Mouse (Mus musculus): ENCODE results near the gene Srek1. TPM values are rescaled to one million over a fixed set of nuclear protein-coding genes. Genes with fewer than 3 reads are reported as not detected.

Srek1 gene
- total and polyA plus RNA-seq, 3 experiments, result 38.9 to 93.3 (median 45.6) TPM

DNA sequence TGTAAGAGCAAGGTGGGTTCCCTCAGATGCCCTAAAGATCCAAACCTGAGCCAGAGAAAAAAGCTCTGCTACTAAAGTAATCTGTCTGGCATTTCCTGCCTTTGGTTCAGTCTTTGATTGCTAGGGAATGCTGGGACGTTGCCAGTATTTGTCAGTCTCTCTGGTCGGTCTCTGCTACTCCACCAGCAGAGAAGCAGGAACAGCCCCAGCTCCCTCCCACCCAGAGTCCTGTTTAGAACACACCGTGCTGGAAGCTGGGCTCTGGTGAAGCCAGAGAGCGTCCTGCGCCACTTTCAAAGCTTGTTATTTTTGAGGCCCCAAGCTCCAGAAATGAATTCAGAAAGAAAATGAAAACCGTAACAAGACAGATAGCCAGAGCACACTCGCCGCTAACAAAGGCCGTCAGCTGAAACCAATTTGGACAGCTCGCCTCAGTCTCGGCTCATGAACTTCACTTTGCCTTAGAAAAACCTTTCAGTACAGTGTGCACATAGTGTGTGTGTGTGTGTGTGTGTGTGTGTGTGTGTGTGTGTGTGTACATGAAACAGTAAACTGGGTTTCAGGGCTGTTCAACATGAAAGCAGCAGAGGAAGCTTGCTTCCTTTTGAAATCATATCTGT lies 62.9 kb downstream of the Srek1 start:
- H3K36me3 ChIP-seq (replicated peaks in 1 of 2; ENCODE audit: control insufficient read depth in 1 of 2, insufficient read depth in 1 of 2, low read length in 1 of 2), result no peaks in the 10 kb centered on the region
- no peak overlapping the region for H3K4me2 ChIP-seq (ENCODE audit: insufficient read depth, low read depth, poor library complexity, severe bottlenecking)
- TF ChIP-seq ZNF384 (IDR thresholded peaks at IDR 0.05; ENCODE audit: low read depth, low read length) (no peak), PAX5 (IDR thresholded peaks at IDR 0.05; ENCODE audit: low read length) (no peak), TCF12 (IDR thresholded peaks at IDR 0.05; ENCODE audit: low read depth, low read length) (no peak), UBTF (IDR thresholded peaks at IDR 0.05; ENCODE audit: low read depth, low read length) (no peak), ETS1 (conservative IDR thresholded peaks at IDR 0.05; ENCODE audit: low read depth, low read length) (no peak)
- in situ Hi-C loops (cut with MboI; ENCODE audit: low pct_ligation_motif_present, low pct_unique_long_range_greater_than_20kb, low sequenced_read_pairs), result no loop called here
- dilution Hi-C loops (cut with MboI; ENCODE audit: extremely low pct_ligation_motif_present, extremely low pct_unique_long_range_greater_than_20kb, low sequenced_read_pairs), result no loop called here
- DNase-seq (ENCODE audit: extremely low read depth), result no peak
- H3K27ac ChIP-seq (ENCODE audit: insufficient read depth, low read depth), result no peak overlapping the region
- no peak overlapping the region for H3K4me3 ChIP-seq (replicated peaks in 1 of 3; ENCODE audit: low read depth in 2 of 3, low read length in 2 of 3, poor library complexity in 1 of 3)
- peaks cover 0 to 13% of the 10 kb centered on the region in 2 experiments; a peak in 2 of 4 replicates for H3K4me1 ChIP-seq (ENCODE audit: control insufficient read depth in 1 of 2, insufficient read depth in 2 of 2)
- H3K27me3 ChIP-seq (replicated peaks), result no peaks in the 10 kb centered on the region
- H3K9me3 ChIP-seq (replicated peaks; ENCODE audit: low read length), result no peaks in the 10 kb centered on the region
- H3K9ac ChIP-seq (ENCODE audit: insufficient read depth, low read depth), result no peak overlapping the region
- no peaks in the 10 kb centered on the region for H3K79me2 ChIP-seq (replicated peaks; ENCODE audit: control insufficient read depth, extremely low read depth, insufficient read depth, poor library complexity, severe bottlenecking)

GRCm38 (mm10) chr13:103710359-103710781 lies 64.0 kb downstream of the Srek1 start:
- H3K4me1 ChIP-seq (ENCODE audit: control insufficient read depth in 1 of 2, insufficient read depth in 2 of 2), result peaks cover 0 to 13% of the 10 kb centered on the region in 2 experiments; a peak in 2 of 4 replicates
- in situ Hi-C loops (cut with MboI; ENCODE audit: low pct_ligation_motif_present, low pct_unique_long_range_greater_than_20kb, low sequenced_read_pairs) (no loop called here), dilution Hi-C loops (cut with MboI; ENCODE audit: extremely low pct_ligation_motif_present, extremely low pct_unique_long_range_greater_than_20kb, low sequenced_read_pairs) (no loop called here)

DNA sequence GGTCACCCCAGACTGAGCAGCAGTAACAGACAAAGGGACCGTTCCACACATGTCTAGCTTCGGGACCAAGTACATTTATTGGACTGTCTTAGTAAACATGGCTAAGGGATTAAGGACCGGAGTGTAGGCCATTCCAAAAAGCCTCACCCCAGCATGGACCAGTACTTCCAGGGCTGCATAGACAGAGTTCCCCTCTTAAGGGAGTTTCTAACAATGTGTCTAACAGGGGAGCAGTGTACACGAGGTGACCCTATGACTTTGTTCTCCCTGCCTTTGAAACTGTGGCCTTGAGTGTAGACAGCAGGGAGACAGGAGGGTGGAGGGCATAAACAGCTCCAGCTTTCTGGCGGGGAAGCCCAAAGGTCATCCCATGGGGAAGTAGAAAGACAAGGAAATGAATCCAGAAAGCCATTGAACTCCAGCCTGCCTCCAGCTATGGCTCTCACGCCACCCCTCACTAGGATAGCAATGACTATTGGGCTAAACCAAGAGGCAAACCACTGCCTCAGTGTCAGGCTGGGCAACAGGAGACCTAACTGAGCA lies 68.9 kb downstream of the Srek1 start:
- dilution Hi-C loops (cut with MboI; ENCODE audit: extremely low pct_ligation_motif_present, extremely low pct_unique_long_range_greater_than_20kb, low sequenced_read_pairs), result no loop called here
- Histone ChIP-seq H3K36me3 (replicated peaks in 1 of 2; ENCODE audit: control insufficient read depth in 1 of 2, insufficient read depth in 1 of 2, low read length in 1 of 2) (no peaks in the 10 kb centered on the region), H3K4me2 (ENCODE audit: insufficient read depth, low read depth, poor library complexity, severe bottlenecking) (no peak overlapping the region), H3K9me3 (replicated peaks; ENCODE audit: low read length) (no peaks in the 10 kb centered on the region), H3K4me3 (replicated peaks in 1 of 3; ENCODE audit: low read depth in 2 of 3, low read length in 2 of 3, poor library complexity in 1 of 3) (no peak overlapping the region), H3K9ac (ENCODE audit: insufficient read depth, low read depth) (no peak overlapping the region), H3K27ac (ENCODE audit: insufficient read depth, low read depth) (no peak overlapping the region), H3K27me3 (replicated peaks) (no peaks in the 10 kb centered on the region), H3K79me2 (replicated peaks; ENCODE audit: control insufficient read depth, extremely low read depth, insufficient read depth, poor library complexity, severe bottlenecking) (no peaks in the 10 kb centered on the region), H3K4me1 (ENCODE audit: control insufficient read depth in 1 of 2, insufficient read depth in 2 of 2) (peaks cover 0 to 17% of the 10 kb centered on the region in 2 experiments; a peak in 2 of 4 replicates)
- TF ChIP-seq TBP (conservative IDR thresholded peaks at IDR 0.05; ENCODE audit: low read depth, low read length) (no peak), CHD2 (IDR thresholded peaks at IDR 0.05; ENCODE audit: low read length) (no peak), NRF1 (IDR thresholded peaks at IDR 0.05; ENCODE audit: low read depth, low read length) (no peak), USF2 (conservative IDR thresholded peaks at IDR 0.05; ENCODE audit: low read depth, low read length) (no peak), BHLHE40 (IDR thresholded peaks at IDR 0.05; ENCODE audit: low read depth, low read length) (no peak), E2F4 (IDR thresholded peaks at IDR 0.05; ENCODE audit: insufficient replicate concordance, low read depth, low read length) (no peak), PAX5 (IDR thresholded peaks at IDR 0.05; ENCODE audit: low read length) (no peak), SMC3 (IDR thresholded peaks at IDR 0.05; ENCODE audit: low read depth, low read length) (no peak), POLR2A (IDR thresholded peaks at IDR 0.05; ENCODE audit: low read depth, low read length) (no peak), JUND (conservative IDR thresholded peaks at IDR 0.05; ENCODE audit: low read depth, low read length) (no peak), TCF12 (IDR thresholded peaks at IDR 0.05; ENCODE audit: low read depth, low read length) (no peak), HCFC1 (IDR thresholded peaks at IDR 0.05; ENCODE audit: low read depth, low read length) (no peak), CHD1 (IDR thresholded peaks at IDR 0.05; ENCODE audit: low read depth, low read length) (no peak)
- no peak for DNase-seq (ENCODE audit: extremely low read depth)
- in situ Hi-C loops (cut with MboI; ENCODE audit: low pct_ligation_motif_present, low pct_unique_long_range_greater_than_20kb, low sequenced_read_pairs), result no loop called here

More at GRCm38 (mm10) chr13:103710359-103710781, 64.0 kb downstream of the Srek1 start:
- H3K4me2 ChIP-seq (ENCODE audit: insufficient read depth, low read depth, poor library complexity, severe bottlenecking), result no peak overlapping the region
- TF ChIP-seq TCF12 (IDR thresholded peaks at IDR 0.05; ENCODE audit: low read depth, low read length) (no peak), RAD21 (IDR thresholded peaks at IDR 0.05; ENCODE audit: low read depth, low read length) (peak; percentile 37), SMC3 (IDR thresholded peaks at IDR 0.05; ENCODE audit: low read depth, low read length) (peak; percentile 72), CTCF (conservative IDR thresholded peaks at IDR 0.05 in 1 of 2, IDR thresholded peaks at IDR 0.05 in 1 of 2; ENCODE audit: low read depth in 2 of 2, low read length in 2 of 2) (peak; percentile 27 to 77; a peak in 3 of 4 replicates)
- no peak overlapping the region for H3K27ac ChIP-seq (ENCODE audit: insufficient read depth, low read depth)
- H3K27me3 ChIP-seq (replicated peaks), result no peaks in the 10 kb centered on the region
- peak; percentile 49 for DNase-seq (ENCODE audit: extremely low read depth)
- no peak overlapping the region for H3K4me3 ChIP-seq (replicated peaks in 1 of 3; ENCODE audit: low read depth in 2 of 3, low read length in 2 of 3, poor library complexity in 1 of 3)
- no peaks in the 10 kb centered on the region for H3K9me3 ChIP-seq (replicated peaks; ENCODE audit: low read length)
- H3K79me2 ChIP-seq (replicated peaks; ENCODE audit: control insufficient read depth, extremely low read depth, insufficient read depth, poor library complexity, severe bottlenecking), result no peaks in the 10 kb centered on the region
- no peak overlapping the region for H3K9ac ChIP-seq (ENCODE audit: insufficient read depth, low read depth)
- H3K36me3 ChIP-seq (replicated peaks in 1 of 2; ENCODE audit: control insufficient read depth in 1 of 2, insufficient read depth in 1 of 2, low read length in 1 of 2), result no peaks in the 10 kb centered on the region

All from CH12.LX (cell line).